Mouse (Mus musculus) inflammation-experienced regulatory T-cells (primary cell): ENCODE data around the gene Lemd2. TPM values are rescaled to one million over a fixed set of nuclear protein-coding genes. Genes with fewer than 3 reads are reported as not detected.

ENCODE experiments used
- polyA plus RNA-seq, 2 experiments: library from polyadenylated mRNA; unstranded; fragments of 100-300 nt; shearing (Covaris generic); gene quantifications; one replicate each; pipeline ENCODE4 v1.2.1; 2017

Lemd2 gene
- 100 to 1,000 TPM in 1 of 2 experiments, 10 to 100 TPM in 1; 86.2 to 118 TPM for polyA plus RNA-seq

GRCm38 (mm10) chr17:27204075-27204909 is at the start of gene Lemd2:
Lemd2 (minus strand) TSS chr17:27204469.

GRCm38 (mm10) chr17:27167545-27167944 is 36.7 kb downstream of the Lemd2 start, which contains the start of gene Ip6k3:
Ip6k3 (minus strand) TSS chr17:27167795.

Other genes with a start within 250 kb of the Lemd2 start
- gene Zbtb9, start 231.3 kb downstream of the Lemd2 start, polyA plus RNA-seq = 10 to 100 TPM; 30.0 to 37.9 TPM
- gene Bak1, start 175.5 kb downstream of the Lemd2 start, polyA plus RNA-seq = 1 to 10 TPM in 1 of 2 experiments, under 1 TPM in 1; 0.51 to 2.0 TPM
- gene Itpr3, start 147.2 kb downstream of the Lemd2 start, polyA plus RNA-seq = 10 to 100 TPM; 16.5 to 26.6 TPM
- 10 to 100 TPM; 87.5 to 96.4 TPM for gene Uqcc2, start 70.6 kb downstream of the Lemd2 start, polyA plus RNA-seq
- under 1 TPM; 0.06 to 0.36 TPM for gene Ip6k3, start 36.7 kb downstream of the Lemd2 start, polyA plus RNA-seq